Mouse (Mus musculus) heart, embryonic 12.5 days (tissue): ENCODE measurements around the gene Nufip2. TPM values are rescaled to one million over a fixed set of nuclear protein-coding genes. Genes with fewer than 3 reads are reported as not detected.

Source experiments
- ATAC-seq: fragments of 200-750 bp; cut with Nextera tagmentation; 2 replicates; pipeline ENCODE4 v1.8.0; 2017; ENCODE audit warnings: moderate TSS enrichment, moderate library complexity; ENCODE audit not compliant: insufficient number of reproducible peaks, low FRiP score
- H3K27ac ChIP-seq: fragments of 300-500 bp; sonication (generic); 2 replicates; pipeline ENCODE4 v1.5.1; 2016; ENCODE audit warnings: mild to moderate bottlenecking, moderate library complexity; ENCODE audit not compliant: poor library complexity, severe bottlenecking
- H3K27me3 ChIP-seq: fragments of 300-500 bp; sonication (generic); replicated peaks from 2 replicates; pipeline ENCODE4 v1.6.1; 2016; ENCODE audit warnings: mild to moderate bottlenecking, moderate library complexity
- H3K36me3 ChIP-seq: fragments of 300-500 bp; sonication (generic); 2 replicates; pipeline ENCODE4 v1.6.1; 2016; ENCODE audit warnings: mild to moderate bottlenecking, moderate library complexity
- H3K4me1 ChIP-seq: fragments of 300-500 bp; sonication (generic); replicated peaks from 2 replicates; pipeline ENCODE4 v1.6.1; 2016; ENCODE audit warnings: mild to moderate bottlenecking
- H3K4me2 ChIP-seq: fragments of 300-500 bp; sonication (generic); 2 replicates; pipeline ENCODE4 v1.6.1; 2016; ENCODE audit warnings: mild to moderate bottlenecking, moderate library complexity
- H3K4me3 ChIP-seq: fragments of 300-500 bp; sonication (generic); 2 replicates; pipeline ENCODE4 v1.5.1; 2016; ENCODE audit warnings: mild to moderate bottlenecking
- H3K9ac ChIP-seq: fragments of 300-500 bp; sonication (generic); 2 replicates; pipeline ENCODE4 v1.6.1; 2016; ENCODE audit warnings: mild to moderate bottlenecking, moderate library complexity
- H3K9me3 ChIP-seq: fragments of 300-500 bp; sonication (generic); replicated peaks from 2 replicates; pipeline ENCODE4 v1.6.1; 2016; ENCODE audit warnings: mild to moderate bottlenecking, moderate library complexity
- WGBS: fragments of 180-500 bp; shearing (Covaris S2); methylation state at CpG from one replicate; pipeline ENCODE4 v1.1.7; 2016; 5-methylcytosine and 5-hydroxymethylcytosine counted together
- polyA plus RNA-seq: library from polyadenylated mRNA; unstranded; fragments of >200 nt; fragmentation: Nextera tagmentation; extraction: Ambion mirVana; gene quantifications from 2 replicates; pipeline ENCODE4 v1.2.1, GENCODE M21; 2016

Nufip2 gene
- polyA plus RNA-seq, 1 experiment from 2014 or later = 4.4 TPM

GRCm38 (mm10) chr11:77785396-77785767 is 99.4 kb downstream of the Nufip2 start:
- Histone ChIP-seq H3K36me3 (no peaks in the 10 kb centered on the region), H3K9ac (peak overlapping the region; percentile 28; the same call in 1 of the 2 replicates), H3K27ac (peak overlapping the region; percentile 95), H3K4me1 (peaks cover 77% of the 10 kb centered on the region), H3K4me3 (no peak overlapping the region), H3K4me2 (peak overlapping the region; percentile 44), H3K27me3 (no peaks in the 10 kb centered on the region), H3K9me3 (no peaks in the 10 kb centered on the region)
- peak; percentile 44; the same call in 1 of the 2 replicates for ATAC-seq
- WGBS = 4% methylated on average over 5 of the region's 5 CpGs

GRCm38 (mm10) chr11:77785768-77786561 is 100.0 kb downstream of the Nufip2 start:
- Histone ChIP-seq H3K36me3 (no peaks in the 10 kb centered on the region), H3K9me3 (no peaks in the 10 kb centered on the region), H3K27me3 (no peaks in the 10 kb centered on the region), H3K9ac (peak overlapping the region; percentile 57), H3K4me1 (peaks cover 77% of the 10 kb centered on the region), H3K27ac (peak overlapping the region; percentile 95), H3K4me2 (peak overlapping the region; percentile 44), H3K4me3 (no peak overlapping the region)
- peak; percentile 39 for ATAC-seq
- 18% methylated on average over 7 of the region's 7 CpGs for WGBS

GRCm38 (mm10) chr11:77787707-77788106 is 101.8 kb downstream of the Nufip2 start, which contains the start of gene Gm10277:
TSS of gene Gm10277 (minus strand) at chr11:77787747.
- peaks cover 79% of the 10 kb centered on the region for H3K4me1 ChIP-seq
- no peak within 1 kb of the TSS for H3K4me3 ChIP-seq
- no peaks in the 10 kb centered on the region for H3K27me3 ChIP-seq
- H3K9ac ChIP-seq = 0 out of 2 replicates have a peak within 1 kb of the TSS, but pooled peaks have one; percentile 57
- H3K36me3 ChIP-seq = no peaks in the 10 kb centered on the region
- no peaks in the 10 kb centered on the region for H3K9me3 ChIP-seq
- 76% methylated on average over 5 of the region's 5 CpGs for WGBS
- no peak within 1 kb of the TSS for H3K4me2 ChIP-seq
- ATAC-seq = no peak
- peak within 1 kb of the TSS; percentile 95 for H3K27ac ChIP-seq

- no peak for ATAC-seq
- H3K4me1 ChIP-seq = peaks cover 68% of the 10 kb centered on the region
- no peaks in the 10 kb centered on the region for H3K9me3 ChIP-seq
- 92% methylated on average over 5 of the region's 5 CpGs for WGBS
- H3K27me3 ChIP-seq = no peaks in the 10 kb centered on the region
- H3K4me3 ChIP-seq = no peak overlapping the region
- H3K36me3 ChIP-seq = no peaks in the 10 kb centered on the region
- H3K9ac ChIP-seq = no peak overlapping the region
- no peak overlapping the region for H3K27ac ChIP-seq
- H3K4me2 ChIP-seq = no peak overlapping the region
These were observed 103.6 kb downstream of the Nufip2 start for GRCm38 (mm10) chr11:77789512-77789911.

GRCm38 (mm10) chr11:77790286-77790685 is 104.3 kb downstream of the Nufip2 start:
- Histone ChIP-seq H3K4me1 (peaks cover 60% of the 10 kb centered on the region), H3K4me2 (peak overlapping the region; percentile 31)

GRCm38 (mm10) chr11:77791241-77791727 is 105.3 kb downstream of the Nufip2 start:
- H3K4me3 ChIP-seq = no peak overlapping the region
- peak overlapping the region; percentile 89 for H3K27ac ChIP-seq
- no peak; the same call in 1 of the 2 replicates for ATAC-seq
- WGBS = 21% methylated on average over 8 of the region's 8 CpGs
- no peaks in the 10 kb centered on the region for H3K27me3 ChIP-seq
- H3K4me2 ChIP-seq = peak overlapping the region; percentile 31; the same call in 1 of the 2 replicates
- H3K4me1 ChIP-seq = peaks cover 50% of the 10 kb centered on the region
- H3K9ac ChIP-seq = peak overlapping the region; percentile 61
- no peaks in the 10 kb centered on the region for H3K9me3 ChIP-seq
- H3K36me3 ChIP-seq = no peaks in the 10 kb centered on the region

More at GRCm38 (mm10) chr11:77790286-77790685, 104.3 kb downstream of the Nufip2 start:
- Histone ChIP-seq H3K36me3 (no peaks in the 10 kb centered on the region), H3K9me3 (no peaks in the 10 kb centered on the region), H3K4me3 (no peak overlapping the region), H3K27me3 (no peaks in the 10 kb centered on the region), H3K9ac (peak overlapping the region; percentile 61), H3K27ac (peak overlapping the region; percentile 89)
- no peak for ATAC-seq
- WGBS = 16% methylated on average over 9 of the region's 9 CpGs

Other genes with a start within 250 kb of the Nufip2 start
- gene Coro6, start 223.7 kb upstream of the Nufip2 start, polyA plus RNA-seq = 30.1 and 32.0 TPM in 2 replicates
- 3.7 and 4.8 TPM in 2 replicates for gene Ankrd13b, start 196.5 kb upstream of the Nufip2 start, polyA plus RNA-seq
- 9.3 and 10.2 TPM in 2 replicates for gene Git1, start 192.6 kb upstream of the Nufip2 start, polyA plus RNA-seq
- 0.72 and 1.4 TPM in 2 replicates for gene Abhd15, start 171.0 kb upstream of the Nufip2 start, polyA plus RNA-seq
- 29.4 and 30.2 TPM in 2 replicates for gene Trp53i13, start 170.2 kb upstream of the Nufip2 start, polyA plus RNA-seq
- not detected in 2 replicates for gene Gm10392, start 167.0 kb upstream of the Nufip2 start, polyA plus RNA-seq
- gene Taok1, start 78.3 kb upstream of the Nufip2 start, polyA plus RNA-seq = 15.6 and 18.0 TPM in 2 replicates
- 0.51 TPM in 1 of 2 replicates, not detected in the other for gene Cryba1, start 39.1 kb downstream of the Nufip2 start, polyA plus RNA-seq
- 154 and 164 TPM in 2 replicates for gene Myo18a, start 77.1 kb downstream of the Nufip2 start, polyA plus RNA-seq
- 1.2 and 1.5 TPM in 2 replicates for gene Gm10277, start 101.6 kb downstream of the Nufip2 start, polyA plus RNA-seq
- gene Pipox, start 207.9 kb downstream of the Nufip2 start, polyA plus RNA-seq = 2.3 and 3.1 TPM in 2 replicates
- 0.18 TPM in 1 of 2 replicates, not detected in the other for gene Sez6, start 244.6 kb downstream of the Nufip2 start, polyA plus RNA-seq